Mouse (Mus musculus) thymus, adult 2 months (tissue): ENCODE data around the gene Lrrc74b. TPM values are rescaled to one million over a fixed set of nuclear protein-coding genes. Genes with fewer than 3 reads are reported as not detected.
A peak's percentile ranks its signal among the peaks of the same experiment; 100 is the strongest.

ENCODE experiments used
- DNase-seq: peaks from one replicate; pipeline ENCODE4 v3.0.0; 2021
- H3K27ac ChIP-seq: fragments of 200-500 bp; 2 replicates; pipeline ENCODE4 v1.5.1; 2012; ENCODE audit warnings: low read length, control low read depth; ENCODE audit not compliant: control insufficient read depth, insufficient read depth
- H3K27me3 ChIP-seq: fragments of 200-500 bp; 2 replicates; pipeline ENCODE4 v1.6.1; 2012; ENCODE audit warnings: mild to moderate bottlenecking, low read length, moderate library complexity, mixed read lengths; ENCODE audit not compliant: control insufficient read depth, insufficient read depth
- H3K36me3 ChIP-seq: fragments of 200-500 bp; 2 replicates; pipeline ENCODE4 v1.6.1; 2012; ENCODE audit warnings: mild to moderate bottlenecking, low read length, moderate library complexity; ENCODE audit not compliant: control insufficient read depth, insufficient read depth
- H3K4me1 ChIP-seq: fragments of 200-500 bp; replicated peaks from 2 replicates; pipeline ENCODE4 v1.6.1; 2012; ENCODE audit warnings: low read length; ENCODE audit not compliant: control insufficient read depth, insufficient read depth
- H3K4me3 ChIP-seq: fragments of 200-500 bp; 2 replicates; pipeline ENCODE4 v1.5.1; 2012; ENCODE audit warnings: mild to moderate bottlenecking, low read length, control low read depth, moderate library complexity; ENCODE audit not compliant: control insufficient read depth, insufficient read depth
- CTCF ChIP-seq: fragments of 200-500 bp; IDR thresholded peaks from 2 replicates; pipeline ENCODE4 v1.5.1; 2012; ENCODE audit warnings: mild to moderate bottlenecking, control low read depth, low read length, moderate library complexity, borderline replicate concordance; ENCODE audit not compliant: control insufficient read depth, poor library complexity, insufficient read depth; ENCODE audit errors: extremely low read depth
- POLR2A ChIP-seq: fragments of 200-500 bp; IDR thresholded peaks from 2 replicates; pipeline ENCODE4 v1.6.1; 2012; ENCODE audit warnings: mild to moderate bottlenecking, low read length, control low read depth, moderate library complexity; ENCODE audit not compliant: control insufficient read depth, poor library complexity, insufficient read depth; ENCODE audit errors: extremely low read depth
- WGBS: fragments of 180-500 bp; shearing (Covaris S2); methylation state at CpG from one replicate; pipeline ENCODE4 v1.1.7; 2018; 5-methylcytosine and 5-hydroxymethylcytosine counted together
- polyA plus RNA-seq: library from polyadenylated mRNA; depleted of rRNA; stranded (reverse); fragments of >200 nt; gene quantifications from 2 replicates; pipeline ENCODE4 v1.2.3, GENCODE M21; 2012

Lrrc74b gene
- polyA plus RNA-seq, 1 experiment: 0.11 TPM

DNA sequence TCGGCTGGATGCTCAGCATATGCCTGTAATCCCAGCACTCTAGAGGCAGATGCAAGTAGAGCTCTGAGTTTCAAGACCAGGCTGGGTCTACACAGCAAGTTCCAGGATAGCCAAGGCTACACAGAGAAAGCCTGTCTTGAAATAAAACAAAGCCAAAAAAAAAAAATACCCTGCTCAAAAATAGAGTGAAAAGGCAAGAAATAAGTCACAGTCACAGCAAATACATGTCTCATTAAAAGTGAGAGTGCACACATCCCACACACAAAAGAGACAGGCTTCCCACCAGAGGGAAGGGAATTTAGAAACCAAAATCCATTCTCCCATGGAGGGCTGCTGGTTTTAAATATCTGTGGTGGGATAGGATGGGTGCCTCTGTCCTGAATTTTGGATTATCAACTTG is 2.5 kb upstream of the Lrrc74b start:
- 75% methylated on average over 1 of the region's 1 CpGs for WGBS
- no peak overlapping the region for H3K27ac ChIP-seq
- H3K36me3 ChIP-seq: no peaks in the 10 kb centered on the region
- H3K4me3 ChIP-seq: no peak overlapping the region
- DNase-seq: no peak
- peaks cover 7% of the 10 kb centered on the region; the same call in 1 of the 2 replicates for H3K27me3 ChIP-seq
- no peak for TF ChIP-seq CTCF
- TF ChIP-seq POLR2A: no peak
- H3K4me1 ChIP-seq: peaks cover 4% of the 10 kb centered on the region

DNA sequence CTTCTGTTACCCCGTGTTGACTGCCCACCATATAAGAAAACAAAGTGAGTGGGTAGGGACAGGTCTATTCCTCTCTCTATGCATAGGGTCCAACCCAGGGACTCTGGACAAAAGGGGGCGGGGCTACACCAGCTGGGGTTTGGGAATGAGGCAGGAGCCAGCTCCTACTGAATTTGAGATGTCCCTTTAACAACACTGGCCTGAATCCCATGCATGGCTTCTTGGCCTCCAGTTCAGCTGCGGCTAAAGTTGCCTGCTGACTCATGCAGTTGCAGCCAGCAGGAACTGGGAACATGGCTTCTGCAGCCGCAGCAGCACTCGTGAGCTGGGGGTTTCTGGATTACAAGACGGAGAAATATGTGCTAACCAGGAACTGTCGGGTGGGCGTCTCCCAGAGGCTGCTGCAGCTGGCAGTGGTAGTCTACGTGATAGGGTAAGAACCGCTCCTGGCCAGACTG is 733 bp upstream of the Lrrc74b start, which contains the start of gene P2rx6:
Gene P2rx6, plus strand, starts transcription at position 135 of the 458 bp plus-strand sequence.
- H3K27ac ChIP-seq: no peak within 1 kb of the TSS
- no peaks in the 10 kb centered on the region for H3K36me3 ChIP-seq
- TF ChIP-seq CTCF (no peak), POLR2A (no peak)
- DNase-seq: no peak
- peaks cover 7% of the 10 kb centered on the region; the same call in 1 of the 2 replicates for H3K27me3 ChIP-seq
- H3K4me3 ChIP-seq: no peak within 1 kb of the TSS
- 4% methylated on average over 10 of the region's 10 CpGs for WGBS
- H3K4me1 ChIP-seq: peaks cover 4% of the 10 kb centered on the region

DNA sequence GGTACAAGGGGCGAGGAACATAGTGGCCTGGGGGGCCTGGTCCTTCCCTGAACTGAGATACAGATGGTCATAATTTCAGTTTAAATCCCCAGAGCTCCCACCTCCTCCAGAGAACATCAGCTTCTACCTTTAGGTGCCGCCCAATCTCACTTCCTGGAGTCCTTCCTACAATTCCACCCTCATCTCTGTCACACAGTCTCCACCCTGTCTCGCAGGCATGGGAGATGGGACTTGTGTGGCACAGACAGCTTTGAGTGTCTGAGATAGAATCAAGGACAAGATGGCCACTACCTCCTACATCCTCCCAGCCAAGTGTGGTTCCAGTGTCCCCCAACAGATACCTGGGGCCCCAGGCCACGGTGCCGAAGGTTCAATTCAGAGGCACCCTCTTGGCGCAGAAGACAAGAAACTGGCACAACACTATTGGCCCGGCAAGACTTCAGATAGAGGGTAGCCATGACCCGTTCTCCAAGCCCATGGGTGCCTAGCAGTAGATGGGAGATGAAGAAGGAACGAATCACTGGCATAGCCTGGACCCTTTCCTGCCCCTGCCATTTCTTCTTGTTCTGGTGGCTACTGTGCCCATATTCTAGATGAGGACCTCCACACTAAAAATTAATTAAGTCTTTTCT is 1.5 kb downstream of the Lrrc74b start:
- Histone ChIP-seq H3K36me3 (no peaks in the 10 kb centered on the region), H3K27me3 (peaks cover 7% of the 10 kb centered on the region; the same call in 1 of the 2 replicates), H3K27ac (no peak overlapping the region), H3K4me1 (peaks cover 10% of the 10 kb centered on the region), H3K4me3 (no peak overlapping the region)
- no peak for DNase-seq
- WGBS: 92% methylated on average over 9 of the region's 9 CpGs
- no peak for TF ChIP-seq CTCF
- TF ChIP-seq POLR2A: no peak

DNA sequence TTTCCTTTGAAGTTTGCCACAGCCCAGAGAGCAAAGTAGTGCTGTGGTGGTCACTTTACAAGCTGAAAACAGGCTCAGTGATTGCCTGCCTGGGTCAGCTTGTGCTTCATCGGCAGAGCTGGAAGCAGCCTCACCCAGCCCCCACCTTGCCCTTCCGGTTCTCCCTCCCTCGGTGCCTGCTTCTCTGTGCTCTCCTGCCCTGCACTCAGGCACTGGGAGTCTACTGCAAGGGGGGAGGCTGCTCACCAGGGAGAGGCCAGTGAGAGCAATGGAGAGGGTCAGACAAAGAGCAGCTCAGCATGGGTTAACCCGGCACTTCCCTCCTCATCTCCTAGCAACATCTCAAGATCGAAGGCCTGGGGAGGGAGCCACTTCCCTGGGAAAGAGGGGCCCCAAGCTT is 2.2 kb downstream of the Lrrc74b start:
- peaks cover 14% of the 10 kb centered on the region for H3K4me1 ChIP-seq
- no peak for DNase-seq
- no peaks in the 10 kb centered on the region for H3K36me3 ChIP-seq
- H3K27ac ChIP-seq: no peak overlapping the region
- no peak for TF ChIP-seq POLR2A
- TF ChIP-seq CTCF: no peak
- 14% methylated on average over 5 of the region's 5 CpGs for whole genome bisulfite sequencing
- no peak overlapping the region for H3K4me3 ChIP-seq
- H3K27me3 ChIP-seq: peaks cover 7% of the 10 kb centered on the region; the same call in 1 of the 2 replicates

DNA sequence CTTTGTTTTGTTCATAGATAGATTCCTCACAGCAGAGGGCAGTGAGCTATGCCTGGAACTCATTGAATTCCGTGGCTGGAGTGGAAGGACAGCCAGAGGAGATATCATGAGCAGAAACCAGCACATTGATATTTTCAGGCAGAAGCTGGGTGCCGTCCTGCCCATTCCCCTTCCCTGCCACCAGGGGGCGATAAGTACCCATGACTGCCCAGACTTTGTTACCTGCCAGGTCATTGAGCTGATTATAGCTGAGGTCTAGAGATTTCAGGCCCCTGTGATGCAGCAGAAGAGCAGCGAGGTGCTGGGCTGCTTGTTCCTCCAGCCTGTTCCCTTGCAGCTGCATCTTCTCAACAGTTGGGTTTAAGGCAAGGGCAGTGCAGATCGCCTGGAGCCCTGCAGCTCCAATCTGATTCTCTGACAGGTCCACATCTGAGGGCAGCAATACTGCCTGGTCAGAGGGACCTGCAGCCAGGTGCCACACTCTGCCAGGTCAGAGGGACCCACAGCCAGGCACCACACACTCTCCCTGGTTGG is 3.0 kb downstream of the Lrrc74b start:
- peaks cover 16% of the 10 kb centered on the region for H3K4me1 ChIP-seq
- no peak overlapping the region for H3K4me3 ChIP-seq
- peak; percentile 63 for DNase-seq
- no peak overlapping the region for H3K27ac ChIP-seq
- H3K36me3 ChIP-seq: no peaks in the 10 kb centered on the region
- H3K27me3 ChIP-seq: peaks cover 7% of the 10 kb centered on the region; the same call in 1 of the 2 replicates
- 10% methylated on average over 5 of the region's 5 CpGs for WGBS
- no peak for TF ChIP-seq POLR2A
- TF ChIP-seq CTCF: peak; percentile 87; the same call in 1 of the 2 replicates

DNA sequence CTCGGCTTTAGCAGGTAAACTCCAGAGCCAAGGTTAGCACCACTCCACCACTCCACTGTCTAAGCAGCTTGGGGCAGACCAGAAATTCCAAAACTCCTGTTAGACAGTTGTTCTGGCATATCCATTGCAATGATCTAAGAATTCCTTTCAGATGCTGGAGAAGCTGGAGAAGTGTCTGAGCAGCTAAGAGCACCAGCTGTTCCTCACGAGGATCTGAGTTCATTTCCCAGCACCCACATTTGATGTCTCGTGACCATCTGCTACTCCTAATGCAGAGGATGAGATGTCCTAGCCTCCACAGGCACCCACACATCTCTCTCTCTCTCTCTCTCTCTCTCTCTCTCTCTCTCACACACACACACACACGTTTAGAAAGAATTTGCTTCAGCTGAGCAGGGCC is 4.1 kb downstream of the Lrrc74b start:
- Histone ChIP-seq H3K27ac (no peak overlapping the region), H3K36me3 (no peaks in the 10 kb centered on the region), H3K27me3 (peaks cover 2% of the 10 kb centered on the region; the same call in 1 of the 2 replicates), H3K4me3 (no peak overlapping the region), H3K4me1 (peaks cover 16% of the 10 kb centered on the region)
- TF ChIP-seq POLR2A: no peak
- TF ChIP-seq CTCF: no peak
- DNase-seq: no peak
- 68% methylated on average over 4 of the region's 4 CpGs for WGBS
